Mouse (Mus musculus): ENCODE measurements at regions not wholly inside any gene's neighbourhood (a gene's known extent, or its start where the extent isn't known, plus 50 kb on each side); places are given as distances from the start of the nearest gene placed in this dataset.
A peak's percentile ranks its signal among the peaks of the same experiment; 100 is the strongest.

DNA sequence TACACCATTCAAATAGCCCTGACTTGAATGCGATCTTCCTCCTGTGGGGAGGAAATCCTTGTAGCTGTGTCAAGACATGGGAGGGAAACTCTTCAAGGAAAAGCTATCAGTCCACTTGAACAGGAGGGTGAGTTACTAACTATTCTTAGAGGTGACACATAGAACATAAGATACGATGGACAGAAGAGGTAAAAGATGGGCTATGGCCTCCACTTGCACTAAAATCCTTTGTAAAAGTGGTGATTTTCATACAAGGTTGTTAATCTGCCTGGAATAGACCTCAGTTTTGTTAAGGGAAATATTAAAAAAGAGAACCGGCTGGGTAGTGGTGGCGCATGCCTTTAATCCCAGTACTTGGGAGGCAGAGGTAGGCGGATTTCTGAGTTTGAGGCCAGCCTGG is 102.1 kb upstream of the Cpm start:
- DNase-seq (ENCODE audit: low spot score in 2 of 2) = no peak

DNA sequence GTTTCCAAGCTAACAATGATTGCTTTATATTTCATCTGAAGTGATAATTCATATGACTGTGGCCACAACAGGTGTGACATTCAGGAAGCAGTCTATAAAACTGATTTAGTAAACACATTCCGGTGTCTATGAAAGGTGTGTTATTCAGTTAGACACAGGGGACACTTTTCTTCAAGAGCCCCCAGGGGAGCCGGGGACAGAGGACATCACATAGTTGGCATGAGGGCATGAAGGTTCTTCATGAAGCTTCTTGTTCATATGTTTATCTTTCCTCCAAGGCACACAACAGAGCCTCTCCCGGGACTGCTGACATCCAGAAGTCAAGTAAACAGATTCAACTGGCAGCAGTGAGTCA is 102.5 kb upstream of the Cpm start:
- DNase-seq (ENCODE audit: low spot score in 2 of 2) = no peak

DNA sequence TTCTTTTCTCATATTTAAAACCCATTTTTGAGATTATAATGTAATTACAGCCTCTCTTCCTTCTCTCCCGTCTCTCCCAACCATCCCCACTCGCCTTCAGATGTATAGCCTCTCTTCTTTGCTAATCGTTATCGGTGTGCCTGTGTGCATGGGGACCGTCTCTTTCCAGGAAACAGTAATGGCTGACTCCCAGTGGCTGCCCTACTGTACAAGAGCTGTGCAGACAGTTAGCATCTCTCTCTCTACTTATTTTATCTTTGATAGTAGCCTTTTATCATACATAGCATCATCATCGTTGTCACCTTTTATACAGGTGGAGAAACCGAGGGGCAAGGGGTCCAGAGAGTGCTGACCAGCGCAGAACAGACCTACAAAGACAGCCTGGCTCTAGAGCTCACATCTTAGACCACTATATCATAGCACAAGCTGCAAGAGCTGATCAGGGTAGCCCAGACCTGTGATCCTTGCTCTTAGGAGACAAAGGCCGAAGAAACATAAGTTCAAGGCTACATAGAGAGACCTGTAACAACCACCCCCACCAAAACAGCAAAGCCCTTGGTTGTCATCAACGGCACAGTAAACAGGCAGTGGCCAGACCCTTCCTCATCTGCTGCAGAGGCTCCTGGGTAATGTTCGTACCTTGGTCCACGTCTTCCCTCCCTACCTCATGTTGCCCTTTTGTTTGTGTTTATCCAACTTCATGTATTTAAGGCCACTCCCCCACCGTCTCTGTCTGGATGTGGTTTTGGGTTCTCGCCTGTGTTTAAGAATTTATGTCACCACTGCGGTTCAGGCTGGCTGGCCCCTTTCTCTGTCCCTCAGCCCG is 103.1 kb upstream of the Cpm start:
- no peak for DNase-seq (ENCODE audit: low spot score in 2 of 2)

DNA sequence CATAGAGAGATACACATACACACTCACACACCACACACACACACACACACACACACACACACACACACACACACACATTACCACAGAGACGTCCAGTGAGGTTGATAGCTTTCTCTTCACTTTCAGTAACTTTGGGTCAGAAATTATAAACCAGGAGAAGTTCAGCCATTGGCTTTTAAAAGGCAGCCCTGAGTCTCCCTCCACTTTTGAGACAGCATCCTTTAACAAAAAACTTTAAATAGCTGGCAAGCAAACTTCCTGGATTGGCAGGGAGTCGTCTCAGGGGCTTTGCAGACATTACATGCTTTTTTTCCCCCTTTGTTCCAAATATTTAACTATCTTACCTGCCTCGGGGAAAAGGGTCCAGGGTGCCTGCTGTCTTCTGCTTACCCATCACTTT is 103.7 kb upstream of the Cpm start:
- DNase-seq (ENCODE audit: low spot score in 2 of 2) = no peak

DNA sequence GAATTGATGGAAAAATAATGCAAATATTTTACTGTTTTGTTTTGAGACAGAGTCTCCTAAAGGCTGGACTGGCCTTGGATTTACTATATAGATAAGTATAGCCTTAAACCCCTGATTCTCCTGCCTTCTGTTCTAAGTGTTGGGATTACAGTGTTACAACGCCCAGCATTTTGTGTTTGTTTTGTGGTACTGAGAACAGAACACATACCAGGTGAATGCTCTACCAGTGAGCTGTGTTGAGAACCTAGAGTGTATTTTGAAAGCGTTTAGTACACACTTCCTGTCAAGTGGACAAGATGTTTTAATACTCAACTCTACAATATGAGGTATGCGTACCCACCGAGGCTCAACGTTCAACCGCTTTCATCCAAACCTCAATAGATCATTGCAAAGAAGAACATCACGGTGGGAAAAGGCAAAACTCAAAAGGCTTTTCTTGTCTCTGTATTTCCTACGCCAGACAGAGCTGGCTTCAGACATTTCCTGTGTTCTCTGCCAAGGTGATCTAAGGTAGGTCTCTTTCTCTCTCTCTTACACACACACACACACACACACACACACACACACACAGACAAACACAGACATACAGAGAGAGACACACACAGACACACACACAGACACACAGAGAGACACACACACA is 104.3 kb upstream of the Cpm start:
- no peak for DNase-seq (ENCODE audit: low spot score in 2 of 2)

DNA sequence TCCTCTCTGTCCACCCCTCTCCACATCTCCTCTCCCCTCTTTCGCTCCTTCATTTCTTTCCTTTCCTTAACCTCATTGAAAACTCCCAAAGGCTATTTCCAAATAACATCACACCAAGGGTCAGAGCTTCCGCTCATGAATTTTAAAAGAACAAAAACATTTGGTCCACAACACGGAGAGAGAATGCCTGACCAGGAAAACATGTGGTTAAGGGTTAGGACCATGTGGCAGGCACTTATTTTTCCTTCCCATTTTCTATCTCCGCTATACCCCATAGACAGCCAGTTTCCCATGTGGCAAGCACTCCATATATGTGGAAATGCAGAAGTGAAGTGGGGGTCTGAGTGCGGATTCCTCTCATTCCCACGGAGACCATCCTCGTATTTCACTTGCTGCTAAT is 105.2 kb upstream of the Cpm start:
- no peak for DNase-seq (ENCODE audit: low spot score in 2 of 2)

DNA sequence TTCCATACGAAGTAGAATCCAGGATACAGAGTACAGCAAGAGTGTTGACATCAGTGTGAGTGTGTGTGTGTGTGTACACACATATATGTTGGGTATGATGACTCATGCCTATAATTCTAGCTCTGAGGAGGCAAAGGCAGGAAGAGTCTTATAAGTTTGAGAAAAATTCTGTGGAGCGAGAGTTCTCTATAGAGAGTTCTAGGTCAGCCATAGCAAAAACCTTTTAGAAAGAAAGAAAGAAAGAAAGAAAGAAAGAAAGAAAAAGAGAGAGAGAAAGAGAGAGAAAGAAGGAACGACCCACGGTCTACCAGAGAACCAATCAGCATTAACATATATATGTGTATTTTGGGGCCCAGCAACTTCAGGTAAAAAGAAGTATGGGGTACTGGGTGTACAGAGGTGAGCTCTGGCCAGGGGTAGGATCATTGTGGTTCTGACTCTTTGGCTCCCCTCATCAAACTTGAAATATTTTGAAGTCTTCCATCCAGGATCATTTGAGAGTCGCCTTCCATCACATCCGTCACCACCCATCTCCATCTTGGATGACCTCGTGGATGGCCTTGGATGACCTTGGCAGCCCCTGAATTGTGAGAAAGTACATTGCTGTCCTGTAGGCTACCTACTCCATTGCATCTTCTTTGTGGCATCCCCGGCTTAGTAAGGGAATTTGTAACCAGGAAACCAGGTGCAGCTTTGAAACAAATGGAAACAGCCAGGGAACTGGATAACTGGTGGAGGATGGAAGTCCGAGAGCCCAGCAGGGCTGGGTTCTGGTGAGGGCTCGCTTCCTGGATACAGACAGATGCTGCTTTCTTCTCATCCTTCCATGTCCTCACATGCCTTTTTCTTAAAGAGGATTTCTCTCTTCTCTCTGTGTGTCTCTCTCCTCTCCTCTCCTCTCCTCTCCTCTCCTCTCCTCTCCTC is 106.1 kb upstream of the Cpm start:
- no peak for DNase-seq (ENCODE audit: low spot score in 2 of 2)

DNA sequence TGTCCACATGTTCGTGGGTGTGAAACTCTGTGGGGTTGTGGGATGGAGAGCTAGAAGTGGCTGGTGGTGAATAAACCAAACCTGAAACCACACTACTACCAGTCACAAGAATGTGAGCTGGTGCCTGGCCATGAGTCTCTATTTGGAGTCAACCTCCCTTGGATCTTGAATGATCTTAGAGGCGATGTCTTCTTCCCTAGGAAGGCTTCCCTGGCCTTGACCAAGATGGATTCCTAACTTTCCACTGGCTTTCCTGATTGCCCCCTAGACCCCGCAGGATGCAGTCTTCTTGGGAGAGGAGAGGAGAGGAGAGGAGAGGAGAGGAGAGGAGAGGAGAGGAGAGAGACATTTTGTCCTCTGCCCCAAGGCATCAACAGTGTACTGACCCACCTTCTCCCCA is 106.9 kb upstream of the Cpm start:
- no peak for DNase-seq (ENCODE audit: low spot score in 2 of 2)

DNA sequence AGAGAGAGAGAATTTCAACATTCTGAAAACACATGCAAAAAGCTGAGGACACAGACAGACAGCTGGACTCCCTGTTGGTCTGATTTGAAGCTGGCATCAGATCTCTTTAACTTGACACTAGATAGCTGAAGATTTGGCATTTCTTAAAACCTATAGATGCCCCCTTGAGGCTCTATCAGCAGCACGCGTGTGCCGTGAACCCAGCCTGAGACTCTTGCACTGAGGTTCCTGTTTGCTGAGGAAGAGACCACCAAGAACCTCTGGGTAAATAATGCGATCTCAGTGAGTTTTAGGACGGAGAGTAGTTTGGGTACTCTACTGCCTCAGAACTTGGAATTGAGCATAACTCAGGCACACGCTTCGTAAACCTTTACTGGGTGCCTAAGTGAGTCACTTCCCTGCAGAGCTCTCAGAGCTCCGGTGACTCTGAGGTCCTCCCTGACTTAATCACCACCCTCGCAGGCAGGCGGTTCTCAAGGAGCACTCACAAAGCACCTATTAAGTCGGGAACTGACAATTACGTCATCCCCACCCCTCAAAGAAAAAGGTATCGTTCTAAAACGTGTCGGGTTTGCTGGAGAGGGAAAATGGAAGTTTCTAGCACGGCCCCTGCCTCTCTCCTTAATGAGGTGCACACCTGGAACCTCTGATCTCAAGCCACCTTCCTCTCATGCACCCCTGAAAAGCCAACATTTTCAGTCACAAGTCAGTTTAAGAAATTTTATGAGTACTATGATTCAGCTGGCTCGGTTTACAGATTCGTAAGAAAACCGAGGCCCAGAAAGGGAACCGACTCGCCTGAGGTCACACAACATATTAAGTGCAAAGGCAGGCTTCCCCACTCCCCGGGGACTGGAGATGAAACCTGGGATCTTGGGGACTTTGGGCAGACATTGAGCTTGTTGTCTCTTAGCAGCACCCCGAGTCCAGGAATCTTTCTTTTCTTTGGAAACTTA is 107.7 kb upstream of the Cpm start:
- DNase-seq (ENCODE audit: low spot score in 2 of 2) = no peak

DNA sequence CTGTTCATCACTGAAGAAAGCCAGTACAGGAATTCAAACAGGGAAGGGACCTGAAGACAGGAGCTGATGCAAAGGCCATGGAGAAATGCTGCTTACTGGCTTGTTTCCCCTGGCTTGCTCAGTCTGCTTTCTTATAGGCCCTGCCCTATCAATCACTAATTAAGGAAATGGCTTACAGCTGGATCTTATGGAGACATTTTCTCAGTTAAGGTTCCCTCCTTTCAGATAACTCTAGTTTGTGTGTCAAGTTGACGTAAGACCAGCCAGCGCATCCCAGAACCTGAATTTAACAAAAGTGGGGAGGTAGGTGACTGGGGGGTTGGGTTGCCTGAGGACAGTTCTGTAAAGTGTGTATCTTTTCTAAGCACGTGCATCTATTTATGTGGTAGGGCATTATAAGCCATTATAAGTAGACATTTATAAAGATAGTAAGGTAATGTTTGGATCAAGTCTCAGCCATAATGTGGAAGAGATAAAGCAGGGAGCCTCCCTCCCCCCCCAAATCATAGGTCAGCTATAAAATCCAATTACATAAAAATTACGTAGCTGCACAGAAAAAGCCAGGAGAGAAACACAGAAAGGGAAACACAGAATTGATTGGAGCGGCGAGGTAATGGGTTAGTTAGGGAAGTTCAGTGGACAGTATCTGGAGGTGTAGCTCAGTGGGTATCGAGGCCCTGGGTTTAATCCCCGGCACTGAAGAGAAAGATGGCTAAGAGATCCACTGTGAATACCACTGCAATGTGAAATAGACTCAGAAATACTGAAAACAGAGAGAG is 108.6 kb upstream of the Cpm start:
- no peak for DNase-seq (ENCODE audit: low spot score in 2 of 2)

DNA sequence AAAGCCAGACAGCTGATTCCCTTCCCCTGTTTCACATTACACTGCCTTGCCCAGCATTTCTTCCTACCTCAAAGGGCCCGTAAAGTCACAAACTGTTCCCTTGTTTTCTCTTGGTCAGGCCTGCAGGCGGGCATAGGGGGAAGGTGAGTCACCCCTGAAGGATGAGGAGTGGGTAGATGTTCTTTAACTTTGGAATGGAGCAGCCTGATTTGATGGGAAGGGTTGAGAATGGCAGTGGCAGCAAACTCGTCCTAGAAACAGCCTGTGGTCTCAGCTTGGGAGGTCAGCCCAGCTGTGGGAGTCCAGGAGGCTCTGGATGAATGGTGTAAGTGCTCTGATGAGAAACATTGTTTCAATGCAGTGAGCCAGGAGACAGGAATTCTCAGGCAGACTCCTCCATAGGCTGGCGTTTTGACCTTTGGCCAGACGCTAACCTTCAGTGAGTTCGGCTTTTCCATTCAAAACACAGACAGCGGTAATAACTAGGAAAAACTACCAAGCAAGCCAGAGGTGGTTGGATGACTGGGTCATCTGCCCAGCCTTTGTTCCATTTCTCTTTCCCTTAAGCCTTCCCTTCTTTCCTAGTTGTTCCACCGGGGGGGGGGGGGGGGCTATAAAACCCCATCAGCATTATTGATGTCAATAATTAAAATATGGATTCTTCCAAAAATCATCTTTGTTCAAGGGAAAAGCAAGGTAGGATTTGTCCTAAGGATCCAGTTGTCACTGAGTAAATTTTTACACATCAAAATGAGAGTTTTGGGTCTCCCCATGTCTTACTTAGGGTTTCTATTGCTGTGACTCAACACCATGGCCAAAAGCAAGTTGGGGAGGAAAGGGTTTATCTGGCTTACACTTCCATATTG is 109.4 kb upstream of the Cpm start:
- no peak for DNase-seq (ENCODE audit: low spot score in 2 of 2)

DNA sequence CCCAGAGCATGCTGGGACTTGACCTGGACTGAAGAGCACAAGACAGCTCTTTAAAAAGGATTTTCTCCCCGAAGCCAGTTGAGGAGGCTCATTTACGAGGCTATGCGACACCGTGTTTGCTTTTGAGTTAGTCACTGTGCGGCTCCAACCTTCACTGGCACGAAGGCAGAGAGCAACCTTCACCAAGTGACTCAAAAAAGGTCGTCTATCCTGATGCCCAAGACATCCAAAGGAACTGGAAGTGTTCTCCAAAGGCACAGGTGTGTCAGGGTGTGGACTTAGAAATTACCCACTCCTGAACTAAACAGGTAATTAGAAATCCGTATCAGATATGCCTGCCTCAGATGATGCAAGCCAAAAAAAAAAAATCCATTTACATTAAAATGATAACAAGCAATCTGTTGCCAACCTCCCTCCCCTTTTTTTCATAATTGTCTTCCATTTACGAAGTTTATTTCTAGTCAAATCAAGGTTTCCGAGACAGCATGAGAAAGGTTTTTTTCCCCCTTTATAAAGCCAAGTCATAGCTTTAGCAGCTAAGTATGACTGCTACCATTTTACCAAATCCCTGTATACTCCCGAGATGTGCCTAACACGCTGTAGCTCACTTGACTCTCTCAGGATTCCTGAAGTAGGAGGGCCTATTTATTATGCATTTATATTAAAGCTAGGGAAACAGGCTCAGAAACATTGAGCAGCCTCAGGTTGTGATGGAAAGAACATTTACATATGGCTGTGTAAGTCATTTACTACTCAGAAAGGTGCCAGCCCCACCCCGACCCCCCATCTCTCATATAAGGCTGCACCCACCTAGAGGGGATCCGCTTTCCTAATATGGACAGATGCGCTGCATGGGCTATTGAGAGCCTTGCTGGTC is 110.3 kb upstream of the Cpm start:
- peak in 1 of 2 experiments; percentile 19 for DNase-seq (ENCODE audit: low spot score in 2 of 2)

DNA sequence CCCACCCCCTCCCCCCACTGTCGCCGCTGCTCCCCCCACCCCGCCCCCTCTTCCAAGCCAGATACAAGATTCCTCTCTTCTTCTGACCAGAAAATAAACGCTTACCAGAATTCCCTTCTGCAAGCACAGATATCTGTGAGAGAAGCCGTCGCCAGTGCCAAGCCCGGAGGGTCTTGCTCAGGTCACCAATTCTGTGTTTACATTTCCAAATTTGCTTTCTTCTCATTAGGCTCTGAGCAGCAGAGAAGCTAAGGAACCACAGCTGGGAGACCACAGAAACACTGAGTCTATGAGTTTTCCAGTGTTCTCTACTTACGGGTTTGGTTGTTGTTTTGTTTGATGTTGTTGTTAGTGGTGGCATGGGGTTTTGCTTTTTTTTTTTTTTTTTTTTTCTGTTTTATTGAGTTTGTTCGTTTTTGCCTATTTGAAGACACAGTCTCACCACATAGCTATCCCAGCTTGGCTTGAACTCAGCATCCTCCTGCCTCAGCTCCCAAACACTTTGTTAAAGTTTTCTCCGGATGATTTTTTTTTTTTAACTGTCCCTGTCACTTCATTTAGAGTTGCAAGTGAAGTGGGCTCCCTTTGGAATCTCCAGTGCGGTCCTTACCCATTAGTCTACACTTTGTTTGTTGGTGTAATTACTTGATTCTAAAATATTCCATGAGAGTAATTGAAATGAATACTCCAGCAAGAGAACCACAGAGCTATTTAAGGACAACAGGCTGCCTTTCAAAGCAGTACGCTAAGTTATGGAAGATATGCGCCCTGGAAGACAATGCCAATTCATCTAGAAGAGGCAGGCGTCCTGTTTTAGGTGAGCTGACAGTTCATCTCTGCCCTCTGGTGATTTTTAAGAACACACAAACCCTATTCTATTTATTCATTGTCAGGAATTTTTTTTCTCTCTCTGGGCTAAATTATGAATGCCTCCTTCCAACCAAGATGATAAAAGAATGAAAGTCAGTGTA is 111.2 kb upstream of the Cpm start:
- DNase-seq (ENCODE audit: low spot score in 2 of 2) = no peak

DNA sequence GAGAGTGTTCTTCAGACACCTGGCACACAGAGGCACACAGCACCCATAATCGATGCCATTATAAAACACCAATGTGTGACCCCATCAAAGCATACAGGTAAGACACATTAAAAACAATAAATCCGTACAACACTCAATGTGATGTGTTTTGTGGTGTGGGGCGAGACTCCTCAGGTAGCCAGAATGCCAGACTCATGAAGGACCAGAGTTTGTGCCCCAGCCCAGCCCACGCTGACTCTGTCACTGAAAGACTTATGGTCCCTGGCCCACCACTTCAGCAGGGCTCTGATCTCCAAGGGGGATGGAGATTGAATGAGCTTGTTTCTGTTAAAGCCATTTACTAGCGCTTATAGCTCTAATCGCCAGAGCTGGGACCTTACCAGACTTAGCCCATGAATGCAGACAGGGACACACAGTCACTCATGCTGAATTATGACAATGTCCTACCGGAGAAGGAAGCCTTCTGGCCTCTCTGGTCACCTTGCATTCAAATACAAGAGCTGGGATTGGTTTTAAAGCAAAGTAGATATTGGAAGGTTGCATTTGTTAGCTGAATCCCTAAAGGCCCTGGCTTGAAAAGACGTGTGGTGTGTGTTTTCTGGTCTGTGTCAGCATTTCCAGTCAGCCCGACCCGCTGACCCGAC is 112.1 kb upstream of the Cpm start:
- DNase-seq (ENCODE audit: low spot score in 2 of 2) = no peak

DNA sequence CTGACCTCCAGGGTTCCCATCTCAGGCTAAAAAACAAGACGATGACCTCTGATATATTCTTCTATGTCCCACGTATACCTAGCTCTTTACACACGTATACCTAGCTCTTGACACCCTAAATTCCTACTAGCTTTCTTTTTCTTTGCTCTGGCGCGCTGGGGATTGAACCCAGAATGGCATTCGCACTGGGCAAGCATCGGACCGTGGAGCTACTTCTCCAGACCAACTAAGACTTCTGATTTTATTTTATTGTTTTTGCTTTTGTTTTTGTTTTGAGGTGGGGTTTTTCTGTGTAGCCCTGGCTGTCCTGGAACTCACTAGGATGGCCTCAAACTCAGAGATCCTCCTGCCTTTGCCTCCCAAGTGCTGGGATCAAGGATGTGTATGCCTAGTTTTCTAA is 112.8 kb upstream of the Cpm start:
- DNase-seq (ENCODE audit: low spot score in 2 of 2) = no peak

DNA sequence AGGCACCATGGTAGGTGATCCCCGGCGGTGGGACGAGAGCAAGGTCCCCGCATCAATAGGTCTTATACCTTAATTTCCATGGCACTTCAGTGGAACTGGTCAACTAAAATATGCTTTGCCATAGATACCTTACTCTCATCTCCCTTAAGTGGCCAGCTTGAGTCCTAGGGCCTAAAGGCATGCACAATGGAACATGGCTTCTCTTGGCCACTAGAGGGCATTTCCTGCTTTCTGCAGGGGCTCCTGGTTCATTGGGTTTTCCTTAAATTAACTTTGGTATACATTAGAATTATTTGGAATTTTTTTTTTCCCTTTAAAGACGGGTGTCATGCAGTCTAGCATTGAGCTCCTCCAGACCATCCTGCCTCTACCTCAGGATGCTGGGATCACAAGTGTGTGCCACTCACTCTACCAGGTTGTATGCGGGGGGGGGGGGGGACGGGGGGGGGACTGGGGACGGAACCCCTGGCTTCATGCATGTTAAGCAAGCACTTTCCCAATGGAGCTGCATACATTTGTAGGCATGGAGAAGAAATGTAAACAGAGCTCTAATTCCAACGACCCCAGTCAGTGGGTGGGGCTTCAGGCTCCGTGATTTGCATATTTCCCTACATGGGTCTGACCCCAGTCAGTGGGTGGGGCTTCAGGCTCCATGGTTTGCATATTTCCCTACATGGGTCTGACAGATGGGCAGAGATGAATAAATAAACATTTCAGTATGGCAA is 113.4 kb upstream of the Cpm start:
- DNase-seq (ENCODE audit: low spot score in 2 of 2) = no peak
